Mouse (Mus musculus): Measurements from ENCODE around the gene Tpmt.
A peak's percentile ranks its signal among the peaks of the same experiment; 100 is the strongest.

The Tpmt gene

DNA sequence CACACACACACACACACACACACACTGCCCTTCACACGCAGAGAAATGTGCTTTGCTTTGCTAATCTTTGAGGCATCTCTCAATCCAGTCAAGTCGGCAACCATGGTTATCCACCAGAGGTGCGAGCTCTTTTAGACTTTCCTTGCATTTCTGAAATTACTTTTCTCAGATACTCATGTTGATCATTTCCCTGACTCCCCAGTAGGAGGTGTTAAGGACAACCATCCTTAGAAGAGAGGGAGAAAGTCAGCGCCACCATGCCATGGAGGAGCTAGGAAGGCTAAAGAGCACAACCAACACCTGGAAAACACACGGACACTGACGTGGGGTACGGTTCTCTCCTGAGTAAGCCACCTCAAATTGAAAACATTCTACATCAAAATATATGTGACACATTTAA, 68.0 kb downstream of the Tpmt start:
- peak; percentile 8 for DNase-seq (ENCODE audit: low read depth, low spot score)

GRCm38 (mm10) chr13:46975930-46976329, 68.6 kb downstream of the Tpmt start:
- no peak for DNase-seq (ENCODE audit: low read depth, low spot score)

DNA sequence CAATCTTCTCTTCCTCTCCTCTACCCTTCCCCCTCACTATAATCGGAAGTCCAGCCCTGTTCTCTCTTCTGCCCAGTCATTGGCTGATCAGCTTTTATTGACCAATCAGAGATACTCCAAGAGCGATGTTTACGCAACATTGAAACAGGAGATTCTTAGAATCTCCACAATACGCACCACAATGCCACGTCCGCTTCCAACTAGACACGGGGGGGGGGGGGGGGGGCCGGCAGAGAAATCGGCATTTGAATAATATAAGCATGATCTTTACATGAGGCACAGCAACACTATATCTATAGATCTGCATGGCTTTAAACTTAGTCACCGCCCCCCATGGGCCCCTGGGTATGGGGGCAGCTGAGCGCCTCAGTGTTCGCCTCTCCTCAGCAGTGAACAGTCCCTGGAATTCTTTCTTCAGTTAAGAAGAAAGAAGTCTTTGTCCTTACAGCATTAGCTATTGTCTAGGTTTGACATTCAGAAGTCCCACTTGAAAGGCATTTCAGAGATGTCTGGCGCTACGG, 69.4 kb downstream of the Tpmt start:
- DNase-seq (ENCODE audit: low read depth, low spot score), result peak; percentile 31
